Mouse (Mus musculus): ENCODE data around the gene Olfr224. TPM values are rescaled to one million over a fixed set of nuclear protein-coding genes. Genes with fewer than 3 reads are reported as not detected.
"Not testable (repeated sequence)": the region's sequence is repeated elsewhere in the genome, so short reads cannot be mapped to it uniquely, and the experiment has no call there.

Olfr224 gene
- total RNA-seq (2022) = not detected

DNA sequence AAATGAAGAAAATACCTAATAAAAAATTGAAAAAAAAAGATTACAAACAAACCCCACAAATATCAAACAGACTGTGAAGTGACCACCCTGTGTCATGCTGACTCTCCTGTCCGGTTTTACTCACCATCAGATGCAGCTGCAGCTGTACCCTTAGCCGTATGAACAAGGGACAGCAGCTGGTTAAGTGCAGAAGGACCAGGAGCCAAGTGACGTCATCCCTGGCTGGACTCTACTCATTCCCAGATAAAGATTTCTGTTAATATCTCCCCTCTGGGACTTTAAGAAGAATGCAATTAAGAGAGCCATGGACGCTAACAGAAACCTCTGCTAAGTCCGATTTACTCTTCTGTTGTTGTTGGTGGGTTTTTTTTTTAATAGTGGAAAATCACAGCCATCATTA, at the start of gene Olfr224:
Olfr224 (minus strand) TSS at position 149 of the 400 bp plus-strand sequence.
- peak in 1 of 2 experiments; percentile 5 for DNase-seq (ENCODE audit: low spot score in 2 of 2)

DNA sequence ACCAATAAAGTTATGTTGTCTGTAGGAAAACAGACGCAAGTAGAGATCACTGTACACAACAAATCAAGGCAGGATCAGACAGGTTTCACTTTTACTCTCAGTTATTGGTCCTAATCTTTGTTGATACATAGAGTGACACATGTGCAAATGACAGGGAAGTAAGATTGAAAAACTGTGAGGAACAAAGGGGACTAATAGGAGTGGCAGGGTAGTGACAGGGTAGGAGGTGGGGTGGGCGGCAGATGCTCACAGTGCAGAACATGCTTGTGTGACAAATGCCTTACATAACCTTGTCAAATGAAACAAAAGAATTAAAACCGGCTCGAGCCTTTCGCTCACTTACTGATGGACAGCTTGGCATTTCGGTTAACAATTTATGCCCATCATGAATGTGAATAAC, 48.4 kb upstream of the Olfr224 start:
- no peak for DNase-seq (ENCODE audit: low spot score in 2 of 2)

GRCm38 (mm10) chr11:58618369-58618768, 48.0 kb upstream of the Olfr224 start:
- DNase-seq (ENCODE audit: low spot score in 2 of 2) = no peak

- no peak for DNase-seq (ENCODE audit: low spot score in 2 of 2)
These were observed 45.6 kb upstream of the Olfr224 start, which contains the start of gene 2210407C18Rik for GRCm38 (mm10) chr11:58615975-58616374. 2210407C18Rik (minus strand) TSS chr11:58616075.

GRCm38 (mm10) chr11:58614526-58614925, 44.2 kb upstream of the Olfr224 start:
- DNase-seq (ENCODE audit: low spot score in 2 of 2) = no peak

- DNase-seq (ENCODE audit: low spot score in 2 of 2) = no peak
These were observed 43.0 kb upstream of the Olfr224 start for GRCm38 (mm10) chr11:58613359-58613758.

- DNase-seq (ENCODE audit: low spot score in 2 of 2) = no peak
These were observed 36.7 kb upstream of the Olfr224 start for GRCm38 (mm10) chr11:58607030-58607429.

- DNase-seq (ENCODE audit: low spot score in 2 of 2) = no peak
These were observed 36.0 kb upstream of the Olfr224 start for GRCm38 (mm10) chr11:58606177-58606919.

DNA sequence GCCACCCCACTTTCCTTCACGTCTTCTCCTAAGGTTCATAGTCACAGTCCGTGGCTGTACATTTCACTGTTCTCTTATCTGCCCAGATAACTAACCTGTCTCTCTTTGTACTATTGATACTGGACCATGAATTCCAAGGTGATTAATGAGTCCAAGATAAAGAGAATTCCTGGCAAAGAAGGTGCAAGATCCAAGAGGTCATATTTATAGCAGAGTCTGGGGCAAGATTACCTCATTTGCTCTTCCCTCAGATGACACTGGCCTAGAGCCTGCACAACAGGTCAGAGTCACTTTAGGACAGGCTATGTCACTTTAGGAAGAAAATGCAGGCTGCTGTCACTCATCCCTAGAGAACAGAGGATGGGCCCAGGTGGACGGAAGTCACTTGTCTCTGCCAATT, 34.9 kb upstream of the Olfr224 start:
- DNase-seq (ENCODE audit: low spot score in 2 of 2) = no peak

DNA sequence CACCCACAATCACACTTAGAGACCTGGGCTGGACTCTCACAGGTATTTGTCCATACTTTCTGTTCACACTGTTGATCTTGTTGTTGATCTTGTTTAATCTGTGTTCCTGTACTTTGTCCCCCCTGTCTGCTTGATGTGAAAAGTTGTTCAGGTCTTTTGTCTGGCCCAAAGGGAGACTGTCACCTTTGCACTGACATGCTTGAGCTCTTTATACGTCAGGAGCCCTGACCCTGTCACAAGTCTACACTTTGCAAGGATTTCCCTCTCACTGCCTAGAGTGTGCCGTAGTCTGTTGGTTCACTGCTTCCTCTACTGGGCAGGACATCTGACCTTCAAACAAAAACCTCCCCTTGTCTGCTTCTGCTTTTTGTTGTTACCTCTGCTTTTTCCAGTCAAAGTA, 34.3 kb upstream of the Olfr224 start:
- DNase-seq (ENCODE audit: low spot score in 2 of 2) = no peak

GRCm38 (mm10) chr11:58602800-58603560, 32.6 kb upstream of the Olfr224 start:
- DNase-seq (ENCODE audit: low spot score in 2 of 2) = no peak

- no peak for DNase-seq (ENCODE audit: low spot score in 2 of 2)
These were observed 31.7 kb upstream of the Olfr224 start for GRCm38 (mm10) chr11:58602062-58602461.

GRCm38 (mm10) chr11:58597837-58598236, 27.5 kb upstream of the Olfr224 start:
- no peak for DNase-seq (ENCODE audit: low spot score in 2 of 2)

GRCm38 (mm10) chr11:58594814-58595213, 24.5 kb upstream of the Olfr224 start, which contains the start of gene Olfr324:
Olfr324 (plus strand) TSS chr11:58595114.
- DNase-seq (ENCODE audit: low spot score in 2 of 2) = no peak

GRCm38 (mm10) chr11:58588620-58589250, 18.4 kb upstream of the Olfr224 start:
- DNase-seq (ENCODE audit: low spot score in 2 of 2) = no peak

- DNase-seq (ENCODE audit: low spot score in 2 of 2) = no peak
These were observed 17.6 kb upstream of the Olfr224 start for GRCm38 (mm10) chr11:58587898-58588348.

DNA sequence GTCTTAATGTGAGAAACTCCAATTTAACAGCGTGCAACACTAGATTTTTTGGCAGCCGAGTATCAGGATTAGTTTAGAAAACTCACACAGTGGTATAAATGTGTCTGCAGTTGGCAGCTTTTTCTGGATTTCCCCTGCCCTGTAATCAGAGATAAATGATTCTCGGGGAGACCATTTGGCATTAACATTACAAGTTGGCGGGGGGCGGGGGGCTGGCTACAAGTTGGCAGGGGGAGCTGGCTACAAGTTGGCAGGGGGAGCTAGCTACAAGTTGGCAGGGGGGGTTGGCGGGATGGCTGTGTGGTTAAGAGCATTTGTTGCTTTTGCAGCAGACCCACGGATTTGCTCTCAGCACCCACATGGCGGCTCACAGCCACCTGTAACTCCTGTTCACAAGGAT, 8.3 kb upstream of the Olfr224 start:
- DNase-seq (ENCODE audit: low spot score in 2 of 2) = no peak

DNA sequence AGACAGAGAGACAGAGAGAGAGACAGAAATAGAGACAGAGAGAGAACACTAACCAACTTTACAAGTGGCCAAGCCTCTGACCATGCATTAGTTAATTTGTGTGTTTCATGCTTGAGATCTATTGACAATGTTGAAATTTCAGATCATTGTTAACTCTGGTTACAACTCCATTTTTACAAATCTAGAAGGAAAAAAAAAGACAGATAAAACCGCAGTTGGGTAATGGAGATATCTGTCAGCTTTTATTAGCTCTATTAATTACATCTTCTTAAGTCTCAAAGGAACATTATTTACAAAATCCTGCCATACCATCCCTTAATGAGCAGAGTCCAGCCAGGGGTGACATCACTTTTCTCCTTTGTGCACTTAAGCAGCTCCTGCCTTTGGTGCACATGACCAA, 7.1 kb upstream of the Olfr224 start, which contains the start of gene Olfr325:
Olfr325 (plus strand) TSS at position 301 of the 400 bp plus-strand sequence.
- DNase-seq (ENCODE audit: low spot score in 2 of 2) = no peak

GRCm38 (mm10) chr11:58555536-58555935, 14.8 kb downstream of the Olfr224 start, which contains the start of gene Olfr328:
Olfr328 (minus strand) TSS chr11:58555636.
- no peak for DNase-seq (ENCODE audit: low spot score in 2 of 2)

GRCm38 (mm10) chr11:58546322-58546721, 24.0 kb downstream of the Olfr224 start, which contains the start of gene Olfr329-ps:
Olfr329-ps (minus strand) TSS chr11:58546422.
- no peak for DNase-seq (ENCODE audit: low spot score in 2 of 2)

DNA sequence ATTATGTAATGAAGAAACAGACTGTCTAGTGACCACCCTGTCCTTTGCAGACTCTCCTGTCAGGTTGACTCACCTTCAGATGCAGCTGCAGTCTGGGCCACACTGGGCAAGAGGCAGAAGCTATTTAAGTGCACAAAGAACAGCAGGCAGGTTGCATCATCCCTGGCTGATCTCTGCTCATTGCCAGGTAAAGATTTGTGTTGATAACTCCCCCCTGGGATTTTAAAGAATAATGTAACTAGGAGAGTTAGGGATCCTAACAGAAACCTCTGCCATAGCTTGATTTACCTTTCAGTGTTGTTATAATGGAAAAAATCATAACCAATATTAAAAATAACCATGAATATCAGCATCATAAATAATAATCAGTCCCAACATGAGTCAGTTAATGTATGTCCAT, 35.6 kb downstream of the Olfr224 start, which contains the start of gene Olfr330:
Olfr330 (minus strand) TSS at position 101 of the 400 bp plus-strand sequence.
- DNase-seq (ENCODE audit: low spot score in 2 of 2) = not testable (repeated sequence)

- peak; percentile 12 to 20 for DNase-seq (ENCODE audit: low spot score in 2 of 2)
These were observed 50.6 kb downstream of the Olfr224 start for GRCm38 (mm10) chr11:58519756-58520155.
